Mouse (Mus musculus) E14TG2a.4 (cell line): ENCODE measurements around the gene Npw.

Experiments used
- CTCF ChIP-seq: conservative IDR thresholded peaks from 2 replicates; pipeline ENCODE4 v1.5.1; 2014; ENCODE audit warnings: low read length
- POU5F1 ChIP-seq: IDR thresholded peaks from 2 replicates; pipeline ENCODE4 v1.6.1; 2014; ENCODE audit warnings: low read length, borderline replicate concordance

DNA sequence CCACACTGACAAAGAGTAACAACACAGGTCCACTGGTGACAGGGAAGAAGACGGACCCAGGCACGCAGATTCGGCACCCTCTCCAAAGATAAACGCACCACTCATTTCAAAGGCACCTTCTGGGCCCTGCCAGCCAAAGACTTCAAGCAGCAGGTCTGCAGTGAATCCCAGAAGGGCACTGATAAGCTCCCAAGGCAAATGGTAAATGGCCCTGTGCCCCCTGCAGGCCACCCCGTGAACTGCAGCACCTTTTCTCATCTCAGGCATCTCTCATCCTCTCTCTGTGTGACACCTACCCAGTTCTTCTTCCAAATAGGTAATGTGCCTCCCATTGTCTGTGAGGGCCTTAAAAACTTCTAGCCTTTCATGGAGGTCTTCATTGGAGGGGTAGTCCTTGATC lies 29.6 kb downstream of the Npw start:
- TF ChIP-seq CTCF (peak; percentile 96), POU5F1 (no peak)
